Mouse (Mus musculus): ENCODE measurements around the gene Tbc1d1. TPM values are rescaled to one million over a fixed set of nuclear protein-coding genes. Genes with fewer than 3 reads are reported as not detected.

The Tbc1d1 gene
- total RNA-seq, 2 experiments from 2014 or later, result 57.2 to 73.9 TPM

- DNase-seq (ENCODE audit: low spot score), result peak; percentile 79
Observed at GRCm38 (mm10) chr5:64159781-64160704, 3.9 kb downstream of the Tbc1d1 start.

GRCm38 (mm10) chr5:64160705-64161391, 4.7 kb downstream of the Tbc1d1 start:
- peak; percentile 29 for DNase-seq (ENCODE audit: low spot score)

GRCm38 (mm10) chr5:64161917-64162316, 5.8 kb downstream of the Tbc1d1 start:
- DNase-seq (ENCODE audit: low spot score), result no peak

GRCm38 (mm10) chr5:64162582-64162981, 6.5 kb downstream of the Tbc1d1 start:
- peak; percentile 56 for DNase-seq (ENCODE audit: low spot score)

GRCm38 (mm10) chr5:64164414-64164813, 8.3 kb downstream of the Tbc1d1 start:
- DNase-seq (ENCODE audit: low spot score), result no peak

GRCm38 (mm10) chr5:64165826-64166225, 9.7 kb downstream of the Tbc1d1 start:
- DNase-seq (ENCODE audit: low spot score), result no peak

- peak; percentile 52 for DNase-seq (ENCODE audit: low spot score)
Observed at GRCm38 (mm10) chr5:64168990-64169540, 13.0 kb downstream of the Tbc1d1 start.

GRCm38 (mm10) chr5:64172884-64173283, 16.8 kb downstream of the Tbc1d1 start:
- no peak for DNase-seq (ENCODE audit: low spot score)

- DNase-seq (ENCODE audit: low spot score), result no peak
Observed at GRCm38 (mm10) chr5:64173302-64173701, 17.2 kb downstream of the Tbc1d1 start.

GRCm38 (mm10) chr5:64174429-64174935, 18.4 kb downstream of the Tbc1d1 start:
- no peak for DNase-seq (ENCODE audit: low spot score)

GRCm38 (mm10) chr5:64180548-64180947, 24.4 kb downstream of the Tbc1d1 start:
- DNase-seq (ENCODE audit: low spot score), result peak; percentile 76

GRCm38 (mm10) chr5:64183712-64184111, 27.6 kb downstream of the Tbc1d1 start:
- DNase-seq (ENCODE audit: low spot score), result no peak

- no peak for DNase-seq (ENCODE audit: low spot score)
Observed at GRCm38 (mm10) chr5:64185257-64185656, 29.2 kb downstream of the Tbc1d1 start.

GRCm38 (mm10) chr5:64186566-64186965, 30.5 kb downstream of the Tbc1d1 start:
- no peak for DNase-seq (ENCODE audit: low spot score)

- DNase-seq (ENCODE audit: low spot score), result no peak
Observed at GRCm38 (mm10) chr5:64188083-64188648, 32.1 kb downstream of the Tbc1d1 start.

- no peak for DNase-seq (ENCODE audit: low spot score)
Observed at GRCm38 (mm10) chr5:64190892-64191291, 34.8 kb downstream of the Tbc1d1 start.

GRCm38 (mm10) chr5:64193353-64193752, 37.2 kb downstream of the Tbc1d1 start:
- peak; percentile 65 for DNase-seq (ENCODE audit: low spot score)

GRCm38 (mm10) chr5:64196250-64196865, 40.3 kb downstream of the Tbc1d1 start:
- DNase-seq (ENCODE audit: low spot score), result peak; percentile 84

- DNase-seq (ENCODE audit: low spot score), result peak; percentile 62
Observed at GRCm38 (mm10) chr5:64196866-64197321, 40.8 kb downstream of the Tbc1d1 start.

GRCm38 (mm10) chr5:64198624-64199023, 42.5 kb downstream of the Tbc1d1 start:
- DNase-seq (ENCODE audit: low spot score), result peak; percentile 87

- DNase-seq (ENCODE audit: low spot score), result no peak
Observed at GRCm38 (mm10) chr5:64201071-64201470, 45.0 kb downstream of the Tbc1d1 start.
